Mouse (Mus musculus): ENCODE measurements around the gene Apoa1. TPM values are rescaled to one million over a fixed set of nuclear protein-coding genes. Genes with fewer than 3 reads are reported as not detected.

Apoa1 gene
- polyA plus RNA-seq, 1 experiment from 2014 or later, result 2.6 TPM

DNA sequence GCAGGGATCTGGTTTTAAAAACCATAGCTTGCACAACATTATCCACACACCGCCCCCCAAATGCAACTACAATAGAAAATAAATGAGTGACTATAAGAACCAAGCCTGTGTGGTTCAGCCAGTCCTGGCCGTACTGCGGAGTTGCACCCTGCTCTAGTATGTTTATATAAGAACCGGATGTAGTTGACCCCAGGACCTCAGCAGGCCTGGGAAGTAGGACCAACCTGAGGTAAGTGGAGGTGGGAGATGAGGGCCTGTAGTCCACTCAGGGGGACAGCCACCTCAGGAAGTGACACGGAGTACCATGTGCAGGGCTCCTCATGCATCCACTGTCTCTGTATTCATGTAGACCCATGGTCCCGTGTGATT is 20.9 kb upstream of the Apoa1 start:
- no peak overlapping the region for H3K4me3 ChIP-seq (ENCODE audit: low read length)
- ATAC-seq (ENCODE audit: low FRiP score, low TSS enrichment), result no peak
- no peak overlapping the region for H3K9ac ChIP-seq (ENCODE audit: low read depth, low read length)
- no peak overlapping the region for H3K27ac ChIP-seq (ENCODE audit: low read depth, low read length)
- 58% methylated on average over 6 of the region's 6 CpGs for WGBS
- no peak overlapping the region for H3K4me2 ChIP-seq (replicated peaks; ENCODE audit: low read depth, low read length)
- no peaks in the 10 kb centered on the region for H3K4me1 ChIP-seq (ENCODE audit: control insufficient read depth, insufficient read depth, low read length)
- H3K9me3 ChIP-seq (ENCODE audit: control insufficient read depth, low read length), result no peaks in the 10 kb centered on the region
- H3K36me3 ChIP-seq (ENCODE audit: control insufficient read depth, insufficient read depth, low read length), result peaks cover 55% of the 10 kb centered on the region
- H3K27me3 ChIP-seq (ENCODE audit: control insufficient read depth, insufficient read depth, low read length), result no peaks in the 10 kb centered on the region

DNA sequence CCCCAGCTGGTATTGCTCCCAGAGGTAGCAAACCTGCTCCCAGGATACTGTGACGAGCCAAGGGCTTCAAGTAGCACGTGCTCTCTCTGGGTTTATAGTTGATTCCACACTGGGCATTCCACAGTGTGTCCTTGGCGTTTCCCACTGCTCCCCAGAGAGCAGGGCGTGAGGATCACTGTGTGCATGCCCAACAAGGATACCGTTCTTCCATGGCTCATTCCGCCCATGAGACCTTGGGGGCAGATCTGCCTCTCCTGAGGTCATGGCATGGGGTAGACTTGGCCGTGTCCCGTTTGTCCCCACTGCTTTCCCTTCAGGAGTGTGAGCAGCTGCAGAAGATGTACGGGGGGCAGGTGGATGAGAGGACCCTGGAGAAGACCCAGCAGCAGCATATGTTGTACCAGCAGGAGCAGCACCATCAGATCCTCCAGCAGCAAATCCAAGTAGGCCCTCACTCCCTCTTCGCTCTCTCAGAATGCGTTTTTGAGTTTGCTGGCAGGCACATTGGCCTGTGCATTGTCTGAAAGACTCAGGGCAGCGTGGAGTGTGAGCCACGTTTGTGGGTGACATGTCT is 19.9 kb upstream of the Apoa1 start:
- H3K27me3 ChIP-seq (ENCODE audit: control insufficient read depth, insufficient read depth, low read length), result no peaks in the 10 kb centered on the region
- no peak overlapping the region for H3K27ac ChIP-seq (ENCODE audit: low read depth, low read length)
- no peak for ATAC-seq (ENCODE audit: low FRiP score, low TSS enrichment)
- 89% methylated on average over 13 of the region's 13 CpGs for WGBS
- no peak overlapping the region for H3K4me3 ChIP-seq (ENCODE audit: low read length)
- no peaks in the 10 kb centered on the region for H3K9me3 ChIP-seq (ENCODE audit: control insufficient read depth, low read length)
- no peak overlapping the region for H3K9ac ChIP-seq (ENCODE audit: low read depth, low read length)
- H3K36me3 ChIP-seq (ENCODE audit: control insufficient read depth, insufficient read depth, low read length), result peaks cover 63% of the 10 kb centered on the region
- H3K4me2 ChIP-seq (replicated peaks; ENCODE audit: low read depth, low read length), result no peak overlapping the region
- no peaks in the 10 kb centered on the region for H3K4me1 ChIP-seq (ENCODE audit: control insufficient read depth, insufficient read depth, low read length)

DNA sequence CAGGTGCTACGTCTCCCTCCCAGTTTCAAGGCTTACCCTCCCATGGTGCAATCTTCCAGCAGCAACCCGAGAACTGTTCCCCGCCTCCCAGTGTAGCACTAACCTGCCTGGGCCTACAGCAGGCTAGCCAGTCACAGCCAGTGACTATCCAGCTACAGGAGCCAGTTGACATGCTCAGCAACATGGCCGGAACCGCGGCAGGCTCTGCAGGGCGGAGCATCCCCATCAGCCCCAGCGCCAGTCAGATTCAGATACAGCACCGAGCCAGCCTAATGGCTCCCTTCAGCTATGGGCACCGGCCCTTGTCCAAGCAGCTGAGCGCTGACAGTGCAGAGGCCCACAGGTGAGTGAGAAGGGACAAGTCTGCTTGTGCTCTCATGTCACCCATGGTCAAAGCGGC is 17.9 kb upstream of the Apoa1 start:
- no peak overlapping the region for H3K9ac ChIP-seq (ENCODE audit: low read depth, low read length)

GRCm38 (mm10) chr9:46214276-46214675 is 14.1 kb upstream of the Apoa1 start:
- Histone ChIP-seq H3K4me3 (ENCODE audit: low read length) (no peak overlapping the region), H3K36me3 (ENCODE audit: control insufficient read depth, insufficient read depth, low read length) (peaks cover 47% of the 10 kb centered on the region), H3K27ac (ENCODE audit: low read depth, low read length) (no peak overlapping the region), H3K4me2 (replicated peaks; ENCODE audit: low read depth, low read length) (no peak overlapping the region), H3K4me1 (ENCODE audit: control insufficient read depth, insufficient read depth, low read length) (no peaks in the 10 kb centered on the region), H3K9me3 (ENCODE audit: control insufficient read depth, low read length) (no peaks in the 10 kb centered on the region), H3K9ac (ENCODE audit: low read depth, low read length) (no peak overlapping the region), H3K27me3 (ENCODE audit: control insufficient read depth, insufficient read depth, low read length) (no peaks in the 10 kb centered on the region)
- 74% methylated on average over 4 of the region's 4 CpGs for WGBS
- no peak for ATAC-seq (ENCODE audit: low FRiP score, low TSS enrichment)

More for the DNA sequence above, 17.9 kb upstream of the Apoa1 start:
- H3K4me1 ChIP-seq (ENCODE audit: control insufficient read depth, insufficient read depth, low read length), result no peaks in the 10 kb centered on the region
- 93% methylated on average over 12 of the region's 12 CpGs for WGBS
- H3K36me3 ChIP-seq (ENCODE audit: control insufficient read depth, insufficient read depth, low read length), result peaks cover 58% of the 10 kb centered on the region
- H3K4me3 ChIP-seq (ENCODE audit: low read length), result no peak overlapping the region
- no peak for ATAC-seq (ENCODE audit: low FRiP score, low TSS enrichment)
- no peaks in the 10 kb centered on the region for H3K27me3 ChIP-seq (ENCODE audit: control insufficient read depth, insufficient read depth, low read length)
- no peak overlapping the region for H3K27ac ChIP-seq (ENCODE audit: low read depth, low read length)
- no peak overlapping the region for H3K4me2 ChIP-seq (replicated peaks; ENCODE audit: low read depth, low read length)
- H3K9me3 ChIP-seq (ENCODE audit: control insufficient read depth, low read length), result no peaks in the 10 kb centered on the region

GRCm38 (mm10) chr9:46214946-46215337 is 13.4 kb upstream of the Apoa1 start:
- Histone ChIP-seq H3K4me3 (ENCODE audit: low read length) (no peak overlapping the region), H3K4me2 (replicated peaks; ENCODE audit: low read depth, low read length) (no peak overlapping the region), H3K36me3 (ENCODE audit: control insufficient read depth, insufficient read depth, low read length) (peaks cover 51% of the 10 kb centered on the region), H3K27ac (ENCODE audit: low read depth, low read length) (no peak overlapping the region), H3K9me3 (ENCODE audit: control insufficient read depth, low read length) (no peaks in the 10 kb centered on the region), H3K4me1 (ENCODE audit: control insufficient read depth, insufficient read depth, low read length) (0 out of 2 replicates have a peak, but pooled peaks cover 2% of the 10 kb centered on the region), H3K27me3 (ENCODE audit: control insufficient read depth, insufficient read depth, low read length) (no peaks in the 10 kb centered on the region), H3K9ac (ENCODE audit: low read depth, low read length) (no peak overlapping the region)
- WGBS, result 94% methylated on average over 10 of the region's 10 CpGs
- ATAC-seq (ENCODE audit: low FRiP score, low TSS enrichment), result no peak

GRCm38 (mm10) chr9:46215338-46216322 is 12.8 kb upstream of the Apoa1 start:
- H3K9ac ChIP-seq (ENCODE audit: low read depth, low read length), result no peak overlapping the region
- no peak for ATAC-seq (ENCODE audit: low FRiP score, low TSS enrichment)
- no peak overlapping the region for H3K4me2 ChIP-seq (replicated peaks; ENCODE audit: low read depth, low read length)
- H3K27ac ChIP-seq (ENCODE audit: low read depth, low read length), result no peak overlapping the region
- peaks cover 49% of the 10 kb centered on the region for H3K36me3 ChIP-seq (ENCODE audit: control insufficient read depth, insufficient read depth, low read length)
- H3K4me1 ChIP-seq (ENCODE audit: control insufficient read depth, insufficient read depth, low read length), result 0 out of 2 replicates have a peak, but pooled peaks cover 3% of the 10 kb centered on the region
- H3K4me3 ChIP-seq (ENCODE audit: low read length), result no peak overlapping the region
- H3K9me3 ChIP-seq (ENCODE audit: control insufficient read depth, low read length), result no peaks in the 10 kb centered on the region
- 85% methylated on average over 11 of the region's 11 CpGs for WGBS
- H3K27me3 ChIP-seq (ENCODE audit: control insufficient read depth, insufficient read depth, low read length), result no peaks in the 10 kb centered on the region

- Histone ChIP-seq H3K9me3 (ENCODE audit: control insufficient read depth, low read length) (no peaks in the 10 kb centered on the region), H3K9ac (ENCODE audit: low read depth, low read length) (no peak overlapping the region), H3K27me3 (ENCODE audit: control insufficient read depth, insufficient read depth, low read length) (no peaks in the 10 kb centered on the region), H3K4me2 (replicated peaks; ENCODE audit: low read depth, low read length) (no peak overlapping the region), H3K36me3 (ENCODE audit: control insufficient read depth, insufficient read depth, low read length) (peaks cover 49% of the 10 kb centered on the region; the same call in 1 of the 2 replicates), H3K4me1 (ENCODE audit: control insufficient read depth, insufficient read depth, low read length) (0 out of 2 replicates have a peak, but pooled peaks cover 3% of the 10 kb centered on the region), H3K27ac (ENCODE audit: low read depth, low read length) (no peak overlapping the region), H3K4me3 (ENCODE audit: low read length) (no peak overlapping the region)
- 89% methylated on average over 13 of the region's 13 CpGs for WGBS
- ATAC-seq (ENCODE audit: low FRiP score, low TSS enrichment), result no peak
These were observed 11.5 kb upstream of the Apoa1 start for GRCm38 (mm10) chr9:46216744-46217470.

DNA sequence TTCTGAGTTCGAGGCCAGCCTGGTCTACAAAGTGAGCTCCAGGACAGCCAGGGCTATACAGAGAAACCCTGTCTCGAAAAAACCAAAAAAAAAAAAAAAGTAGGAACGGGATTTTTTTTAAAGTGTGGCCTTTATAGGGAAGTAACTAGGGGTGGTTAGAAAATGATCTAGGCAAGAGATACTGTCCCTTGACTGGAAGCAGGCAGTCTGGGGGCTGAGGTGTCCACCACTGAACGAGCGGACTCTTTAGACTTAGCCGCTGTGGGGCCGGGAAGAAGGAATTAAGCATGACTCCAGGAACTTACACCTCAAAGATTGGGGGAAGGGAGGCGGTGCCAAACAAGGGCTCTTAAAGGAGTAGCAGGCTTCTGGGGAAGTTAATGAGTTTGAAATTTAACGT is 10.2 kb upstream of the Apoa1 start:
- no peak for ATAC-seq (ENCODE audit: low FRiP score, low TSS enrichment)
- Histone ChIP-seq H3K27ac (ENCODE audit: low read depth, low read length) (no peak overlapping the region), H3K9ac (ENCODE audit: low read depth, low read length) (no peak overlapping the region), H3K27me3 (ENCODE audit: control insufficient read depth, insufficient read depth, low read length) (no peaks in the 10 kb centered on the region), H3K36me3 (ENCODE audit: control insufficient read depth, insufficient read depth, low read length) (peaks cover 48% of the 10 kb centered on the region; the same call in 1 of the 2 replicates), H3K4me2 (replicated peaks; ENCODE audit: low read depth, low read length) (no peak overlapping the region), H3K4me3 (ENCODE audit: low read length) (no peak overlapping the region), H3K9me3 (ENCODE audit: control insufficient read depth, low read length) (no peaks in the 10 kb centered on the region), H3K4me1 (ENCODE audit: control insufficient read depth, insufficient read depth, low read length) (0 out of 2 replicates have a peak, but pooled peaks cover 3% of the 10 kb centered on the region)
- WGBS, result 72% methylated on average over 9 of the region's 9 CpGs

Data from kidney, embryonic 14.5 days (tissue).